Mouse (Mus musculus): Measurements from ENCODE around the gene Grin2d.
"Not testable (repeated sequence)": the region's sequence is repeated elsewhere in the genome, so short reads cannot be mapped to it uniquely, and the experiment has no call there.

Gene Grin2d

DNA sequence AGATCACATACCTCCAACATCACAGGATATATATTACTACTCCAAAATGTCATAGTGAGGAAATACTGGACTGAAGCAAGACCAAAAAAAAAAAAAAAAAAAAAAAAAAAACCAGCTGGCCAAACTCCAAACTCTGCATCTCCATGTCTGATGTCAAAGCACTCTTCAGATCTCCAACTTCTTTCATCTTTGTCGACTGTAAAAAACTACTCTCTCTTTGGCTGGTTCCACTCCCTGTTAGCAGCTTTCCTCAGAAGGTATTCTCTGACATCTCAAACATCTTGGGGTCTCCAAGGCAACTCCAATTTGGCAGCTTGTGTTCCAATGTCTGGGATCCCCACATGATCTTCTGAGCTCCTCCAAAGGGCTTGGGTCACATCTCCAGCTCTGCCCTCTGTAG lies at the start of gene Grin2d:
TSS of gene Grin2d (minus strand) at position 101 of the 400 bp plus-strand sequence.
- not testable (repeated sequence) for DNase-seq (ENCODE audit: low read depth, low spot score); H3K27me3 ChIP-seq (ENCODE audit: control insufficient read depth, insufficient read depth, low read length, poor library complexity, severe bottlenecking)

DNA sequence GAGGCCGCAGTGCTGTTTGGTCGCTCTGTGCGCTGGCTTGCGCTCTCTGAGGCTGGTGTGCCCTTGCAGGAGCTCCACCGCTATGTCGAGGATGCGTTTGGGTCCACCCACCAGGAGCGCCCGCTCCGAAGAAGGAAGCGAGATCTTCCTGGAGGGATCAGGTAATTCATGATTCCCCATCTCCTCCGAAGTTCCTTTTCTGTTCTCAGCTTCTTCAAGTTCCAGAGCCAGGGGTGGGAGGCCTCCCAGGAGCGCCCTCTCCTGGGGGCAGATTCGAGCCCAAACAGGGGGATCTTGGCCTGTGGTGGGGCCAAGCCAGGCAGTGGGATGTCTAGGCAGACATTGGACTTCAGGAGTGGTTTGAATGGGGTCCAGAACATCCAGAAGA lies 46.2 kb upstream of the Grin2d start:
- H3K27me3 ChIP-seq (ENCODE audit: control insufficient read depth, insufficient read depth, low read length, poor library complexity, severe bottlenecking): no peaks in the 10 kb centered on the region

More for the DNA sequence above, at the start of gene Grin2d:
- peaks cover 10% of the 10 kb centered on the region for H3K36me3 ChIP-seq (ENCODE audit: control insufficient read depth, insufficient read depth, low read length, poor library complexity, severe bottlenecking)

DNA sequence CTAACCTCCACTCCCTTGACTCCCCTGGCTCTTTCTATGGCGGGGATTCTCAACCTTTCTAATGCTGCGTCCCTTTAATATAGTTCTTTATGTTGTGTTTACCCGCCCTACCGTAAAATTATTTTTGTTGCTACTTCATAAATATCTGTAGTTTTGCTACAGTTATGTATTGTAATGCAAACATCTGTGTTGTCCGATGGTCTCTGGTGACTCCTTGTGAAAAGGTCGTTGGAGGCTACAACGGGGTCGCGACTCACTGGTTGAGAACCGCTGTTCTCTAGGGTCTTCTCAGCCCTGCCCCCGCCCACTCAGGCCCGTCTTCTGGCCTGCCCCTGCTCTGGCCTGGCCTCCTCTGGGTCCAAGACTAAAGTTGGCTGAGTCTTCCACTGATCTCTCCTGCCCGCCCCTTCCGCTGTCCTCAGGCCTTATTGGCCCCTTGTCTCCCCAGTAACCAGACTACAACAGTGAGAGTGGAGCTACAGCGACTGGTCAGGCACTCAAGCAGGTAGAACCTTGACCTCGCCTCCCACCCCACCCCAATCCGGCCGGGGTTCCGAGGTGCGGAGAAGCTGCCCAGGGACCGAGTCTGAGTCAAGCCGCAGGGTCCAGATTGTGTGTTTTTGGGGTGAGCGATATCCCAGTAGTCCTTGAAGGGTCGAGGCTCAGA lies 45.7 kb upstream of the Grin2d start, which contains the start of gene Ccdc114:
TSS of gene Ccdc114 (plus strand) at position 311 of the 667 bp plus-strand sequence.
- DNase-seq (ENCODE audit: low read depth, low spot score): peak; percentile 76
- H3K36me3 ChIP-seq (ENCODE audit: control insufficient read depth, insufficient read depth, low read length, poor library complexity, severe bottlenecking): peaks cover 3% of the 10 kb centered on the region; the same call in 1 of the 2 replicates
- H3K27me3 ChIP-seq (ENCODE audit: control insufficient read depth, insufficient read depth, low read length, poor library complexity, severe bottlenecking): no peaks in the 10 kb centered on the region

More for the DNA sequence above, 46.2 kb upstream of the Grin2d start:
- no peaks in the 10 kb centered on the region for H3K36me3 ChIP-seq (ENCODE audit: control insufficient read depth, insufficient read depth, low read length, poor library complexity, severe bottlenecking)
- DNase-seq (ENCODE audit: low read depth, low spot score): peak; percentile 65

DNA sequence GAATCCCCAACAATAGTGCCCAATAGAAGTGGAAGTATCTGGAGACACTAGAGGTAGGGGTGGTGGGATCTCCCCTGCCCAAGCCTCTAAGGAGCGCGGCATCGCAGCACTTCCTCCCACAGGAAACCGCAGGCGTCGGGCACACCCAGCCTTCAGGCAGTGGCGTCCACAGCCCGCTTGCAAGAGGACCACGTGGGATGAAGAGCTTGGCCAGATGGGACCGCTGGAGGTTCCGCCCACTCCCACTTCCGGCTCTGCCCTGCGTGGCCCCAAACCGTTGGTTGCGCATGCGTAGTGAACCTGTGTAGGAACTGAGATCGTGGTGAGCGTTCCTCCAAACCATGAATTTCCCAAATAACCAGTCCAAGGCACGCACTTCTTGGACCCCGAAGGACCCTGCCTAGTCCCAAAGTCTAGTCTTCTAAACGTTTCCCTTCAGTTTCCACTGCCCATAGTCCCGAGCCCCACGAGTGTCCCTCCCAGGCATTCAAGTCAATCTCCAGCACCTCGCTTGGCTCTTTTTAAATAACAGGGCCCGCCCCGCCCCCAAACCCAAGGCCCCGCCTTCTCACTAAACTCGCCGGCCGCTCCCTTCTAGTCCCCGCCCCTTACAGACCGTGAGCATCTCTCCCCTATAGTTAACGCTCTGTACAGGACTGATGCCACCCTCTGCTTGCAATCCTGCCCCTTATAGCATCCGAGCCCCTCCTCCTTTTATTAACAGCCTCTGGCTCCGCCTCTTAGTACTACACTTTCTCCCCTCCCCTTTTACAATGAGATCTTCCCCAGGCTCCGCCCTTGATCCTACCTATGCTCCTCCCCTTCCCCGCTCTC lies 45.0 kb upstream of the Grin2d start:
- peak; percentile 99 for DNase-seq (ENCODE audit: low read depth, low spot score)
- Histone ChIP-seq H3K36me3 (ENCODE audit: control insufficient read depth, insufficient read depth, low read length, poor library complexity, severe bottlenecking) (peaks cover 5% of the 10 kb centered on the region; the same call in 1 of the 2 replicates), H3K27me3 (ENCODE audit: control insufficient read depth, insufficient read depth, low read length, poor library complexity, severe bottlenecking) (no peaks in the 10 kb centered on the region)

DNA sequence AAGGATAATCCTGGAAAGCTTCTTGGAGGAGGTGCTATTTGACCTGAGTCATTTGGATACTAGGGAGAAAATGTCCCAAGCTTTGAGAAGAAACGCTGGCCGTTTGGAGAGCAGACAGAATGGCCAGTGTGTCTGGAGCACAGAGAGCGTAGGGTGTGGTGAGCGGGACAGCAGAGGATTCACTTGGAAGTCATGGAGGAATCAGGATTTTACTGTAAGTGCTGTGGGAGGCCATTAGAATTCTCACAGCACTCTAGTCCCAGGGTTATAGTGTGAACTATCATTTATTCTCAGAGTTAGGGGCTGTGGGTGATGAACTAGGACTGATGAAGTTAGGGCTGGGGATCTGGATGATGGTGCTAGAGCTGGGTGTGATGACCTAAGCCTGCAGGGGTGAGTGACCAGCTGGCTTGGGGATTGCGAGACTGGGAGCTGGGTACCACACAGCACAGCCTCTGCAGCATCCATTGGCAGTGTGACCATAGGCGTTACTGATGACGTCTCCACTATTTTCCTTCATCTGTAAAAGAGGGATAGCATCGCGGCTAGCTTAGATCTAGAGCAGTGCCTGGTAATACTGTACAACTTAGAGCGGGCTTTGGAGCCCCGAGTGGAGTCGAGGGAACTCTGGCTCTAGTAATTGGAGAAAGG lies 43.9 kb upstream of the Grin2d start:
- Histone ChIP-seq H3K27me3 (ENCODE audit: control insufficient read depth, insufficient read depth, low read length, poor library complexity, severe bottlenecking) (no peaks in the 10 kb centered on the region), H3K36me3 (ENCODE audit: control insufficient read depth, insufficient read depth, low read length, poor library complexity, severe bottlenecking) (peaks cover 9% of the 10 kb centered on the region; the same call in 1 of the 2 replicates)
- DNase-seq (ENCODE audit: low read depth, low spot score): peak; percentile 28

DNA sequence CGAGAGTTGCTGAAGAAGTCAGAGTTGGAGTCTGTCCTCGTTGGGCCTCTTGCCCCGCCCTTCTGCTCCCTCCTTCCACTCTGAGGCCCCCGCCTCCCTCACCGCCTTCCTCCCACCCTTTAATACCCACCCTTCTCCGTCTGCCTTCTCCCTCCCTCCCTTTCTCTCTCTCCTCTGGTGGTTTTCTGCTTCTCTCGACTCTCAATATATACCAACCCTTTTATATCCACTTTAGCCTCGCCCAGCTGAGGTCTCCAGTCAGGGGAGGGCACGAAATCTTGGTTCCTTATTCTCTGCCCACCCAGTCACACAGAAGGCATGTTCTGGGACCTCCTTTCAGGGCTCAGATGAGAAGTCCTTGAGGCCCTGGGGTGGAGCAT lies 43.1 kb upstream of the Grin2d start, which contains the start of gene Emp3:
TSS of gene Emp3 (minus strand) at position 163 of the 380 bp plus-strand sequence.
- DNase-seq (ENCODE audit: low read depth, low spot score): peak; percentile 90
- H3K27me3 ChIP-seq (ENCODE audit: control insufficient read depth, insufficient read depth, low read length, poor library complexity, severe bottlenecking): no peaks in the 10 kb centered on the region
- H3K36me3 ChIP-seq (ENCODE audit: control insufficient read depth, insufficient read depth, low read length, poor library complexity, severe bottlenecking): peaks cover 9% of the 10 kb centered on the region; the same call in 1 of the 2 replicates

DNA sequence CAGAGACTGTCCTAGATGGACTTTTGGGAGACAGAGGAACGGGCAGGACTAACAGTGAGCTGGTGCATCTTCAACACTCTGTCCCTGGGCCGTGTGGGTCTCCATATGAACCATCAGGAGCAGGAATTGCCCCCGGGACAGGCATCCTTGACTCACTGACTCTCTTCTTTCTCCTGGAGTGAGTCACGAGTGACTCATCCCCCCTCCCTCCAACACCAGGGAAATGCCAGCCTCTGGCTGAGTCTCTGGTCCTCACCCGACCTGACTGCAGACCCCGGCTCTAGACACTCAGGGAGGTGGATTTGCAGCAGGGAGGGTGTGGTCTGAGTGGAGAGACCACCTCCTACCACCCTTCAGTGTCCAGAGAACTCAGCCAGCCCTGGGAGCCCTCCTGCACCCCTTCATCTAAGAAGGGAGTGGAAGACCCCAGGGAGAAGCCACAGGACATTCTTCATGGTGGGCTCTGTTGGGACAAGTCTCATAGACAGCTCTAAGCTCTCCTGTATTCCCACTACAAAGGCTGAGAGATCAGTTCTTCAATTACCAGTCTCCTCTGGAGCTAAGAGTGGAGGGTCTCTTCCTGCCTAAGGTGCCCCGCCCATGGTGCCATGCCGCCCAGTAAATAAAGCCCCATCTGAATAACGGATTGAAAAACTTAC lies 42.5 kb upstream of the Grin2d start:
- Histone ChIP-seq H3K27me3 (ENCODE audit: control insufficient read depth, insufficient read depth, low read length, poor library complexity, severe bottlenecking) (no peaks in the 10 kb centered on the region), H3K36me3 (ENCODE audit: control insufficient read depth, insufficient read depth, low read length, poor library complexity, severe bottlenecking) (peaks cover 9% of the 10 kb centered on the region; the same call in 1 of the 2 replicates)
- DNase-seq (ENCODE audit: low read depth, low spot score): peak; percentile 13

DNA sequence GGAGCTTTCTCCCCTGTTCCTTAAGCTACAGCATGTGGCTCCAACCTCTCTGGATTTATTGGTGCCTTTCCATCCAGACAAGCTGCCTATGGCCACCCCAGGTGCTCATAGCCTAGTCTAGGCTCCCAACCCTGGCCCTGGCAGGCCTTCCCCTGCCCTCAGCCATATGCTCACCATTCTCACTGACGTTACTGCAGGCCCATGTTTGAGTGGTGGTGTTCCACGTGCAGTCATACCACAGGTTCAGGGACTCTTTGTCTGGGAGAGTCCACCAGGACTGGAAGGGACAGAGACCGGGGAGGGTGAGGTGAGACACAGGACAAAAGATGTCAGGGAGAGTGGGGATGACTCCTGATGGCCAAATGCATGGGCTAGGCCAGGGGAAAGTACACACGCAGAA lies 41.6 kb upstream of the Grin2d start:
- Histone ChIP-seq H3K27me3 (ENCODE audit: control insufficient read depth, insufficient read depth, low read length, poor library complexity, severe bottlenecking) (no peaks in the 10 kb centered on the region), H3K36me3 (ENCODE audit: control insufficient read depth, insufficient read depth, low read length, poor library complexity, severe bottlenecking) (peaks cover 9% of the 10 kb centered on the region; the same call in 1 of the 2 replicates)
- DNase-seq (ENCODE audit: low read depth, low spot score): no peak

DNA sequence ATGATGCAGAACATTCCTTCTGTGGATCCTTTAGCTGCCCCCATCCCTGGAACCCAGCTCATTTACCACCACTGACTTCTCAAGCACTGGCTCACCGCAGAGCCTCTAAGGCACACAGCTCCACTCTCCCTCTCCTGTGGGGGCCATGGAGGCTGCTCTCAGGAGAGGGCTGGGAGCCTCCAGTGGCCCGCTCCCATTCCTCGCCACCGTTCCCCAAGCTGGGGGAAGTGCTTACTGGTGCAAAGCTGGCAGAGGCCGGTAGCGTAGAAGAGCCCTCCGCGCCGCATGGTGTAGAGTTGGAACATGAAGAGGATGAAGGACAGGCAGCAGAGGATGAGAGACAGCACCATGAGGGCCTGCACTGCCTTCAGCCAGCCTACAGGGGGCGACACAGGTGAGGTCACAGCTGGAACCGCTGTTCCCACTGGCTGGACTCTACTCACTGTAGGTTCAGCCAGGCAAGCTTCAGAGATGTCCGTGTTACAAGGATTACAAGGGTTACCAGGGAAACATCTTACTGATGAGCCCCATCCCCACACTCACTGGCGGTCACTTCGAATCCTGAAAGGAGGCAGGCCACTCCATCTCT lies 41.0 kb upstream of the Grin2d start:
- DNase-seq (ENCODE audit: low read depth, low spot score): peak; percentile 55
- peaks cover 9% of the 10 kb centered on the region; the same call in 1 of the 2 replicates for H3K36me3 ChIP-seq (ENCODE audit: control insufficient read depth, insufficient read depth, low read length, poor library complexity, severe bottlenecking)
- H3K27me3 ChIP-seq (ENCODE audit: control insufficient read depth, insufficient read depth, low read length, poor library complexity, severe bottlenecking): no peaks in the 10 kb centered on the region

DNA sequence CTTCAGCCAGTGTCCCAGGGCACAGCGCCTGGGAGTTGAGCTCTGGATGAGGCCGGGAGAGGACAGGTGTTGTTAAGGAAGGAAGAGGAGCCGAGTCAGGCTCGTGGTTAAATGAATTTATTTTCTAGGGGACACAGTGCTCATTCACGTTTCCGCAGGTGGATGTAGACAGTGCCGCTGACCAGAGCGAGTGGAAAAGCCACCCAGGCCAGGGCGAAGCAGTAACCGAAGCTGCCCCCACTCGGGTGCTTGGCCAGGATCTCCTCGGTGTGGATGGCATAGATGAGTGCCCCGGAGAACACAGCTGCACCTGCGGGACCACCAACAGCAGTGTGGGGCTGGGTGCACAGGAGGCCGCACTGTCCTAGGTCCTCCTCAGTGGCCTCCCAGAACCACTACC lies 39.7 kb upstream of the Grin2d start:
- DNase-seq (ENCODE audit: low read depth, low spot score): no peak
- H3K36me3 ChIP-seq (ENCODE audit: control insufficient read depth, insufficient read depth, low read length, poor library complexity, severe bottlenecking): peaks cover 9% of the 10 kb centered on the region; the same call in 1 of the 2 replicates
- H3K27me3 ChIP-seq (ENCODE audit: control insufficient read depth, insufficient read depth, low read length, poor library complexity, severe bottlenecking): no peaks in the 10 kb centered on the region

DNA sequence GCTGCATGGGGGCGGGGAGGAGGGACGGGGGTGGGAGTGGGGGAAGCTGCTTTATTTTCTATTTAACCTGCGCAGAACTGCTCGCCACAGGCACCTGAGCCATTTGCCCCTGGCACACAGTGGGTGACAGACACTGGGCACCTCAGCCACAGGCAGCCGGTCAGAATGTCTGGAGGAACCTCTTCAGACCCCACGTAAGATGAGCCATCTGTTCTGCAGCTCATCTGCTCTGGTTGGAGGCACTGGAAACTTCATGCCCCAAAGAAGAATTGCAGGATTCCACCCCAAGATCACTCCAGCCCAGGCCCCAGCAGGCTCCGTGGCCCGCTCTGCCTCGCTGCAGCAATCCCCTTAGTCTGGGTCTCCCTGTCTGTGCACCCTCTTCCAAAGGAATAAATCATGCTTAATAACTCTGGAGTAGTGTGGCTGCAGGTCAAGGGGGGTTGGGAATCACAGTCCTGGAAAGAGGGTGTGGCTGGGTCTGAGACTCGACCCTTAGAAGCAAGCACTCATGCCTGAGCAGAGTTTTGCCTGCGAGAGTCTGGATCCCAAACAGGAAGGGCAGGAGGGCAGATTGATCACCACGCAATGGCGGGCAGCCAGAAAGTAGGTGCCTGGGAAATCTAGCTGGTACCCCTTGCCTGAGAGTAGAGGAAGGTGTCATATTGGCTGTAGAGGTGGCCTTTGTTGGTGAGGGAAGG lies 39.0 kb upstream of the Grin2d start:
- Histone ChIP-seq H3K36me3 (ENCODE audit: control insufficient read depth, insufficient read depth, low read length, poor library complexity, severe bottlenecking) (peaks cover 9% of the 10 kb centered on the region; the same call in 1 of the 2 replicates), H3K27me3 (ENCODE audit: control insufficient read depth, insufficient read depth, low read length, poor library complexity, severe bottlenecking) (no peaks in the 10 kb centered on the region)
- no peak for DNase-seq (ENCODE audit: low read depth, low spot score)

DNA sequence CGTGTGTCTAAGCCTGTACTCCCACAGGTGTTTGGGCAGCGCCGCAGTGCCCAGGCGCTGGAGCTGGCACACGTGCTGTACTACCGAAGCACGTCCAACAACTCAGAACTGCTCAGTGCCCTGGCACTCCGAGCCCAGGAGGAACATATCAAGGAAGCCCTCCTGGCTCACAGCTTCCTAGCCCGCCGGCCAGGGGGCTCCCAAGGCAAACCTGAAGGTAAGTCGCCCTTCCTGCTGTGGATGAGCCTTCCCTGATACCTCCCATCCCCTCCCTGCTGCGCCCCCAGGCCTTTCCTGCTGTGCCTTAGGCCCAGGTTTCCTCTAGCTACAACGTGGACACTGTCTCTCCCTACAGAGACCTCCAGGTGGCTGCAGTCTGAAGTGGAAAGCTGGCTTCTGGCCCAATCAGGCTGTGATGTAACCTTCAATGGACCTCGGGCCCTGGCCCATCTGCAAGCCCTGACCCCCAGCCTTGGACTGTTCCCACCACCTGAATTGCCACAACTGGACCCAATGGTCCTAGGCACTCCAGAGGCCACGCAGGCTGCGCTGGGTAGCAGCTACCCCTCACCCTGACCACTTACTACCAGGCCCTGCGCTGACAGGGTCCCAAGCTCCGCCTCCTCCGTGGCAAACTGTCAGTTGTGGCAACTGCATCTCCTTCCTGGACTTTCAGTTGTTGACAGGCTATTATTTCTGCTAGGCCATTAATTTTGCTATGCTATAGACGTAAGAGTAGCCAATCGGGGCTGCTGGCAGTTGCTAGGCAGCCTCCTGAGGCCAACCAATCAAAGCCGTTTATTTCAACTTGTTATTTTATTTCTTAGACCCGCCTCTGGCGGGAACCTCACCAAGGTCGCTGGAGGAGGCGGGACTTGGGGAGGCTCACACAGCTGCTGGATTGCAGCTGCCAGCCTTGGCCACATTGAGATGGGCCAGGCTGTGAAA lies 38.2 kb upstream of the Grin2d start:
- H3K27me3 ChIP-seq (ENCODE audit: control insufficient read depth, insufficient read depth, low read length, poor library complexity, severe bottlenecking): no peaks in the 10 kb centered on the region
- H3K36me3 ChIP-seq (ENCODE audit: control insufficient read depth, insufficient read depth, low read length, poor library complexity, severe bottlenecking): peaks cover 9% of the 10 kb centered on the region; the same call in 1 of the 2 replicates
- peak; percentile 83 for DNase-seq (ENCODE audit: low read depth, low spot score)

DNA sequence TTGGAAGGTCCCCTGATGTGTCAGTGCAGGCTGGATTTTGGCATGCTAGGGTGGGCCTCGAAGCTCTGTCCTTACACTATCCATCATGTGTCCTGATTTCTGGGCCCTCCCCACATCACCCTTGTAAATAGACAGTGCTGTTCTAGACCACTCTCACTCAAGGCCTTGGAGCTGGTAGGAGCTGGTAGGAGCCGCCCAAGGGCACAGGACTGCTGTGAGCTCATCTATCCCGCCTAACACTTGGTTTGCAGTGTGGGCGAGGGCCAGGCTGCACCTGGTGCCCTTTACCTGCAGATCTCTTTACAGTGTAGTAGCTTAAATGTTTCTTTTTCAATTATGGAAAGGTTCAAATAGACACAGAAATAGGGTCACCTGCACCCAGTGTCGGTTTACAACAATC lies 36.8 kb upstream of the Grin2d start:
- DNase-seq (ENCODE audit: low read depth, low spot score): no peak
- Histone ChIP-seq H3K36me3 (ENCODE audit: control insufficient read depth, insufficient read depth, low read length, poor library complexity, severe bottlenecking) (peaks cover 9% of the 10 kb centered on the region; the same call in 1 of the 2 replicates), H3K27me3 (ENCODE audit: control insufficient read depth, insufficient read depth, low read length, poor library complexity, severe bottlenecking) (no peaks in the 10 kb centered on the region)

All from splenic B cell, adult 2 months (primary cell).